Mouse (Mus musculus): ENCODE measurements around the gene Zfp119b.
"Not testable (repeated sequence)": the region's sequence is repeated elsewhere in the genome, so short reads cannot be mapped to it uniquely, and the experiment has no call there.

Gene Zfp119b

DNA sequence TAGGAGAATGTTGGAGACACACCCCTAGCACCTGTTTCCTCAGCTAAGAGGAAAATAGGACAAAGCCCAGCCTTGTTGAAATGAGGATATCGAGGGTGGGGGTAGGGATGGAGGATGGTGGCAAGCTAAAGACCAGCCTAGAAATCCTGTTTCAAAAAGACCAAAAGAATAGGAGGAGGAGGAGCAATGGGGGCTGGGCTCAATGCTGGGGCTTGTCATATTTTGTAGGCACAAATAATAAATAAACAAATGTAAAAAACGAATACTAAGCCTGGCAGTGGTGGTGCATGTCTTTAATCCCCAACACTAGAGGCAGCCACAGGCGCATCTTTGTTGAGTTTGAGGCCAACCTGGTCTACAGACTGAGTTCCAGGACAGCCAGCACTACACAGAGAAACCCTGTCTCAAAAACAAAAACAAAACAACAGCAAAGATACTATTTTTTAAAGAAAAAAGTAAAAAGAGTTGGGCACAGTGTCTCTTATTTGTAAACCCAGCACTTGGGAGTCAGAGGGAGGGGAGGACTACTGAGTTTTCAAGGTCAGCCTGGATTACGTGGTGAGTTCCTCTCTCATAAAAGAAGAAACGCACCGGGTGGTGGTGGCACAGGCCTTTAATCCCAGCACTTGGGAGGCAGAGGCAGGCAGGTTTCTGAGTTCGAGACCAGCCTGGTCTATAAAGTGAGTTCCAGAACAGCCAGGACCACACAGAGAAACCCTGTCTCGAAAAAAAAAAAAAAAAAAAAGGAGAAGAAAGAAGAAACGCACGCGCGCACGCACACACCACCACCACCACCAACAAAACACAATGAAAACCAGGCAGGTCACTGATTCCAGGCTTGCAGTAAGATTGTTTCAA lies 8.7 kb upstream of the Zfp119b start:
- no peak for DNase-seq (ENCODE audit: low read depth, low spot score)

- DNase-seq (ENCODE audit: low read depth, low spot score), result peak; percentile 73
These were observed 7.9 kb upstream of the Zfp119b start for GRCm38 (mm10) chr17:55957168-55957567.

DNA sequence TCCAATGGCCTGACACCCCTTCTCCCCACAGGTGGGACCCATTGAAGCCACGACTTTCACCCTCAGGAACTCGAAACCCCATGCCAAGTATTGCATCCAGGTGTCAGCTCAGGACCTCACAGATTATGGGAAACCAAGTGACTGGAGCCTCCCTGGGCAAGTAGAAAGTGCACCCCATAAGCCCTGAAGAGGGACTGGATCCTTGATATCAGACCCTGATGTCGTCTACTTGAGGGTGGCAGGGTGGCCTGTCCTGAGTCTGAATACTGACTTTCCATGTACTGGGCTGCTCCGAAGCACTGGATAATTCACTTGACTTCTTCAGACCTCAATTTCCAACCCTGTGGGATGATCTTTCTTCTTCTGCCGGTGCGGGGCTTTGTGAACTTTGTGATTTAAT lies 7.3 kb upstream of the Zfp119b start:
- no peak for DNase-seq (ENCODE audit: low read depth, low spot score)

- DNase-seq (ENCODE audit: low read depth, low spot score), result peak; percentile 96
These were observed 6.8 kb upstream of the Zfp119b start for GRCm38 (mm10) chr17:55956129-55956528.

GRCm38 (mm10) chr17:55954229-55954628 lies 4.9 kb upstream of the Zfp119b start:
- peak; percentile 62 for DNase-seq (ENCODE audit: low read depth, low spot score)

DNA sequence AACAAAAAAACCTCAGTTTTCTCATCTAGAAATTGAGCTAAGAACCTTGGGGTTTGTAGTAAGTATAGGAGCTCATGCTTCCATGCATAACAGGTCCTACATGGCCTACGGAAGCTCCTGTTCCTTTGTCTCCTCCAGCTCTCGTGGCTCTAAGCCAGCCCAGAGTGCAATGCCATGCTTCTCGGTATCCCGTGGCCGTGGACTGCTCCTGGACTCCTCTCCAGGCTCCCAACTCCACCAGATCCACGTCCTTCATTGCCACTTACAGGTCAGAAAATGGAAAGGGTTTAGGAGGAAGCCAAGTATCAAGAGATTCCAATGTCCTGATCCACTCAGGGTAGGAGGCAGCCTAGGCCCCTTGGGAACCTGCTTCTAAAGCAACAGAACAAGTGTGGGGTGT lies 4.5 kb upstream of the Zfp119b start:
- no peak for DNase-seq (ENCODE audit: low read depth, low spot score)

GRCm38 (mm10) chr17:55952447-55953027 lies 3.2 kb upstream of the Zfp119b start, which contains the start of gene Ebi3:
Gene Ebi3 (plus strand): TSS chr17:55952640.
- no peak for DNase-seq (ENCODE audit: low read depth, low spot score)

GRCm38 (mm10) chr17:55952041-55952440 lies 2.7 kb upstream of the Zfp119b start:
- DNase-seq (ENCODE audit: low read depth, low spot score), result peak; percentile 91

DNA sequence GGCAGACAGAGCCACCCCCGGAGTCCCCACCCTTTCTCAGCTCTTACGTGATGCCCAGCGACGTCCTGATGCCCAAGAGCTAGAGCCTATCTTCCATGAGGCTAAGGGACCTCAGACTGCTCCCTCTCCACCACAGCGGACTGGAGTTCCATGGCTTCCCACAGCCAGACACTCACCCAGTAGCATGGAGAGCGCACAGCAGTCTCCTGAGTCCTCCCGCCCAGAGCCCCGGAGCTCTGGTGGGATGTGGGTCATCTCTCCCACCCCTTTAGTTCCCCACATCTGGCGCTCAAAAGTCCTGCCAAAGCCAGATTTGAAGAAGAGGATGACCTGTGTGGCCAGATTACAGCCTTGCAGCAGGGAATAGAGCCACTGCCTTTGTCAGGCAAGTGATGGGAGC lies 1.3 kb upstream of the Zfp119b start:
- DNase-seq (ENCODE audit: low read depth, low spot score), result no peak

- no peak for DNase-seq (ENCODE audit: low read depth, low spot score)
These were observed 653 bp downstream of the Zfp119b start for GRCm38 (mm10) chr17:55948647-55949046.

DNA sequence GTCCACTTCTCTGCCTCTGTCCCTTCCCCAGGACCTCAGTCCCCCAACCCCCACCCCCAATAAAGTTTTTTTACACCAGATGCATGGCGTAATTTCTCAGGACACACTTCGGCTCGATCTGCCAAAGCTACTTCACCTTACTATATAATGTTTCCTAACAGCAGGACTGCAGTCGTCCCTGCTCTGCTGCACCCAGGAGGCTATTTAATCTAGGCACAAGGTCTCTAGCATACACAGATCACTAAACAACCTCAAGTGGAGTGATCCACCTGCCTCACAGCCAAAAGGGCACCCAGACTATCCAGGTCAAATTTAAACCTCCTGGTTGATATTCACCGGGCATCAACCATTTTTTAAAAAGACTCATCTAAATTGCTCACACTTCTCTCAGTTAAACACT lies 3.6 kb downstream of the Zfp119b start:
- no peak for DNase-seq (ENCODE audit: low read depth, low spot score)

GRCm38 (mm10) chr17:55944866-55945682 lies 4.2 kb downstream of the Zfp119b start:
- peak; percentile 94 for DNase-seq (ENCODE audit: low read depth, low spot score)

GRCm38 (mm10) chr17:55944387-55944865 lies 4.9 kb downstream of the Zfp119b start:
- peak; percentile 63 for DNase-seq (ENCODE audit: low read depth, low spot score)

- DNase-seq (ENCODE audit: low read depth, low spot score), result no peak
These were observed 16.1 kb downstream of the Zfp119b start for GRCm38 (mm10) chr17:55933191-55933590.

- no peak for DNase-seq (ENCODE audit: low read depth, low spot score)
These were observed 16.7 kb downstream of the Zfp119b start for GRCm38 (mm10) chr17:55932635-55933034.

DNA sequence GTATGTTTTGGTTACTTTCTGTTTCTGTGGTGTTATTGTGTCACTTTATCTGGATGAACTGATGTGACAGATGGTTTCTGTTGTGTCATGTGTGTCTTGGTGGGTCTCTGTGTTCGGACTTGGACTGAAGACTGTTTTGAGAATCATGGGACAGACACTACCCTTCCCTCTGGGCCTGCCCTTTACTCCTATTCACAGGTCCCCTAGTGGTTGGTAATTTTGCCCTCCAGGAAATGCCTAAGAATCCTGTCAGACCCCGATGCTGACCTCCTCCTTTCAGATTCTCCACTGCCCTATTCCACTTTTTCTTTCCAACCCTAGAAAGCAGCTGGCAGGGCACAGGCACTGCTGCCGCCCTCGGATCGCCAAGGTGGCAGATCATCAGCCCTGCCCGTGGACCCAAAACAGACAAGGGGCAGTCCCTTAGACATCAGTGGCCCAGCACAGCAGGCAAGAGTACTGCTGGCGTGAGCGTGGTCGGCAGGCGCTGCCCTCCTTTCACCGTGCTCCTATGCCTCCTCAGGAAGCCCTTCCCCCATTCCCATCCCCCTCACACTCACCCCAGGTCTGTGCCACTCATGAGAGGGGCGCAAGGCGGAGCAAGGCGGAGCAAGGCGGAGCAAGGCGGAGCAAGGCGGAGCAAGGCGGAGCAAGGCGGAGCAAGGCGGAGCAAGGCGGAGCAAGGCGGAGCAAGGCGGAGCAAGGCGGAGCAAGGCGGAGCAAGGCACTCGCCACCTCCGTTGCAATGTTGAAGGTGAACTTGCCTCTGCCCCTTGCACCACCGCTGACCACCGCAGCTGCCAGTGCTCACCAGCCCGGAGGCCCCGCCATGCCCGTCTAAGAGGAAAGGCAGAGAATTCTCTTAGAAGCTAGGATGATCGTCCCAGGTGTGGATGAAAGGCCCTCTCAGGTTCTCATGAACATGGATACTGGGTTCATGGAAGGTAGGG lies 17.5 kb downstream of the Zfp119b start:
- DNase-seq (ENCODE audit: low read depth, low spot score), result peak; percentile 91

DNA sequence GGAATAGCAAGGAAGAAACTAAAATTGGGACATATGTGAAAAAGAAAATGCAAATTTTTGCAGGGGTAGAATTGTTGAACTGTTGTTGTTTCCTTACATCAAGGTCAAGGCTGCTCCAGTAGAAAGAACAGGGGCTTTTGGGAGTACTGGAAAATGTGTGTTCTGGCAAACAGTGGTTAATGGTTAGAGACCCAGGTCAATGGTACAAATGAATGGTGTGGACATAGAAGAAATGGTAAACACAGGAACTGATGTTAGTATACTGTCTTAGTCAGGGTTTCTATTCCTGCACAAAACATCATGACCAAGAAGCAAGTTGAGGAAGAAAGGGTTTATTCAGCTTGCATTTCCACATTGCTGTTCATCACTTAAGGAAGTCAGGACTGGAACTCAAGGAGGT lies 42.6 kb downstream of the Zfp119b start:
- no peak for DNase-seq (ENCODE audit: low read depth, low spot score)

GRCm38 (mm10) chr17:55904131-55904530 lies 45.2 kb downstream of the Zfp119b start:
- no peak for DNase-seq (ENCODE audit: low read depth, low spot score)

GRCm38 (mm10) chr17:55903687-55904086 lies 45.6 kb downstream of the Zfp119b start:
- no peak for DNase-seq (ENCODE audit: low read depth, low spot score)

DNA sequence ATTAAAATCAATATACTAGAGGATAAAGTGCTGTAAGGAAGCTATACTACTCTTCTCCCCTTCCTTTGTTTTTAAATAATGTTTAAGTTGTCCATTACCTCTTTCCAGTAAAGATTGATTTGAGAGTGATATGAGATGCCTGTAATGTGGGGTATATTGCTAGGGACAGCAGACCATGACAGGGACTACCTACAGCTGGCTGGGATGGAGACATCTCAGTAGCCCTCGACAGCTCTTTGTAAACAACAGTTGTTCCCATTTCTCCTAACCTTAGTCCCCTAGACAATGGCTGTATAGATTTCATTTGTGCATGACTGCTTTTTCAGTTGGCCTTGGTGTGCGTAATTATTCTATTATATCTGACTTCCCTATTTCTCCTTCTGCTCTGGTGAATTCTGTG lies 46.2 kb downstream of the Zfp119b start:
- no peak for DNase-seq (ENCODE audit: low read depth, low spot score)

DNA sequence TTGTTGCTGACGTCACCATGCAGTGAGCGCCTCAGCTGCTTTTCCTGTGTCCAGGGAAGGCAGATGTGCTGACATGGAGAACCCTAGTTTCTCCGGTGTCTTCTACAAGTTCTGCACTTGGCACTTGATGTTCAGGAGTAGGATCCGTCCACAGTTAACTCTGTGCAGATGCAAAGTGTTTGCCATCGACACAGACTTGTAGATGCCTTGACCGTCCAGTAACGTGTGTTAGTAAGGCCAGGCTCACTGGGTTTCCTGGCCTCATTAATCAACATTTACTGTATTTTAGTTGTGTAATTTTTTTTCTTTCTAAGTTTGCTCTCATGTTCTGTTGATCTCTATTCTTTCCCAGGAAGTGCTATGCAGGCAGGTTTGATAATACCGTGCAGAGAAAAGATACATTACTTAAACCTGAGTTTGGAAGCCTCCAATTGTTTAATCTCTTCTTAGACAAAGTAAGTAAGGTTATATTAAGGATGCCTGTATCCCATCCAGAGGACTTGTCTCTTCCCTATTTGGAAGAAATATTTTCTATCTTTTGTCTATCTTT lies 56.8 kb downstream of the Zfp119b start:
- DNase-seq (ENCODE audit: low read depth, low spot score), result not testable (repeated sequence)
